Mouse (Mus musculus): ENCODE measurements around the gene Mcm2.

Mcm2 gene

DNA sequence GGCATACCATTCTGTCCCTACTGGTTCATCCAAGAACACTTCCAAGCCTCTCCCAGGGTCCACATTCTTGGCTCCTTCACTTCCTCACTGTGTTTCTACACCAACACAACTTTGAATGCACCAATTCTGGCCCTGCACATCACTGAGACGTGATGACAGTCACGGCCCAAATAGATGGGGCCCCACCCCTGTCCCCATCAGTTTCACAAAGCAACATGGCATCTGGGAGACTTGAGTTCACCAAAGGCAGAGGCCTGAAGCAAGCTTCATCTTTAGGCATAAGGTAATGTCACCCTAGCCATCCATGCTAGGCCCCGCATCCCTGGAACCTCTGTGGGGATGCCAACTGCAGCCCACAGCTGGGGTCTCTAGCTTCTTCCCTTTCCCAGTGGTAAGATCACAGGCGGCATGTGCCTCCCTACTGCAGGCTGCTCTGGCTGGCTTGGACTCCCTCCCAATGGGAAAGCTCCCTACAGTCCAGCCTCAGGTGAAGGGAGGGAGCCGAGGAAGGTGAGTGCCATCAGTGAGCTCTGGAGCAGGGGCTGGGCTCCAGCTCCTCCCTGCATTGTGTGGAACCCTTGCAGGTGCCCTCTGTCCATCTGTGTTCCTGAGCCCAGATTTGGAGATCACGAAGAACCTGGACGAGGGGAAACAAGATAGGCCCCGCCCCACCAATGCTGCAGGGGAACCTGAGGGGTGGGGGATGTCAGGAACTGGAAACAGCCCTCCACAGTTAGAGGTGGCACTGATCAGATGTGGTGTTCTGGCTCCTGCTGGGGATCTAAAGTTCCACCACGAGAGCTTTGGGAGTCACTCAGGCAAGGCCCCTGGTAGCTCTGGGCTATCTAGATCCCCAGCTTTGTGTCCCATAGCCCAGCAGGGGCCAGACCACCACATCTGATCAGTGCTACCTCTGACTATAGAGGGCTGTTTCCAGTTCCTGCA lies 54.5 kb downstream of the Mcm2 start:
- DNase-seq, result peak; percentile 91

DNA sequence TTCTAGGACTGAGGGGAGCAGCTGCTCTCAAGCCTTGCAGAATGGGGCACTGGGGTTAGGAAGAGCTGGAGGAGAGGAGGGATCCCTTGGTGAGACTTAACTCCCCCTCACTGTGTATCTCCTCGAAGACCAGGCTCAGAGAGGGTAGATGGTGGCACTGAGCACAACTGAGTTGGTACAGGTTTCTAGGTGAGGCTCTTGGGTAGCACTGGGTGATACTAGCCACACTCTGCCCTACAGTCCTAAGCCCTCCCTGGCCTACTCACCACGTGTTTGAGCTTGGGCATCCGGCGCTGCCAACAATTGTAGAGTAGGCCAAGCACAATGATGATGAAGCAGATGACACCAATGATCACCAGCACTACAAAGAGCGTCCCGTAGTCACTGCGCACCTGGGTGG lies 55.3 kb downstream of the Mcm2 start:
- peak; percentile 94 for DNase-seq

DNA sequence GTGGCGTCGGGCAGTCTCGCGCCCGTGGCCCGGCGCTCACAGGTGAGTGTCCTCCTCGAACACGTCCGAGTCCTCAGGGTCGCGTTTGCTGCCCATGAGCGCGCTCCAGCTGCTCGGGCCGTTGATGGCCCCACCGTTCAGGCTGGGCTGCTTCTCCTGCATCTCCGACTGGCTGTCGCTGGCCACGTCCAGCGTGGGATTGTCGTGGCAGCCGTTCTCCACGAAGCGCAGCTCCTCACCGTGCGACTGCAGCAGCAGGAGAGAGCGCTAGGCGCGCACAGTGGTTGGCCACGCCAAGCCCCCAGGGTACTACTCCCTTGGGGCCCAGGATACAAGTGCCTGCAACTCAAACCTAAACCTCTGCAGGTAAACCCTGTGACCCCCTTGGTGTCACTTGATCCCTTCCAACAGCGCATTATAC lies 55.8 kb downstream of the Mcm2 start:
- DNase-seq, result no peak

- DNase-seq, result peak; percentile 100
Observed at GRCm38 (mm10) chr6:88841781-88842689, 56.5 kb downstream of the Mcm2 start, which contains the start of gene Abtb1. Abtb1 (minus strand) TSS chr6:88841984.

DNA sequence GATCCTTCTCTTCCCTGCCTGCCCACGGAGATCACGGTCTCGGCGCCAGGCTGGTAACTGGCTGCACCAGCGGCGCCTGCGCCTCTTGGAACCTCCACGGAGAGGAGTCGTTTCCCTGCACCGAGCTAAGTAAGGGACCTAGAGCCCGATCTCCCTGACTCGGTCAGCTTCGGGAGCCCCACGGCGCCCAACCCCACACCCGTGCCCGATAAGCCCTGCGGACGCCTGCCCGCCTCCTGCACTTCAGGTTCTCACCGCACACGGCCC lies 57.1 kb downstream of the Mcm2 start:
- no peak for DNase-seq

- DNase-seq, result peak; percentile 94
Observed at GRCm38 (mm10) chr6:88840791-88841513, 57.6 kb downstream of the Mcm2 start.

DNA sequence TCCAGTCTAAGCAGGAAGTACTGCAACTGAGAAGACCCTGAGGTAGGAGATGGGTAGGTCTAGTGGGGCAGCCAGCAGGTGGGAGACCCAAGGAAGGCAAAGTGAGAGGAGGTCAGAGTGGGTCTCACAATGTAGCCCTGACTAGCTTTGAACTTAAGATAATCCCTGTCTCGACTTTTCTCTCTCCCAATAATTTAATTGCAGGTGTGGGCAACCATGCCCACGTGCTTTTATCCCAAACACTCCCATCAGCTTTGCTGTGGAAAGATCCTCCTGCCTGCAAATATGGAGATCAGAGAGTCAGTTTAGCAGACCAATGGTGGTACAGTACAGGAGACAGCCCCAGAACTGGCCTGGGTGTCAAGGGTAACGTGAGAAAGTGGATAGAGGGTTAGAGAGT lies 58.4 kb downstream of the Mcm2 start:
- DNase-seq, result peak; percentile 90

GRCm38 (mm10) chr6:88839135-88839970 lies 59.2 kb downstream of the Mcm2 start:
- peak; percentile 91 for DNase-seq

DNA sequence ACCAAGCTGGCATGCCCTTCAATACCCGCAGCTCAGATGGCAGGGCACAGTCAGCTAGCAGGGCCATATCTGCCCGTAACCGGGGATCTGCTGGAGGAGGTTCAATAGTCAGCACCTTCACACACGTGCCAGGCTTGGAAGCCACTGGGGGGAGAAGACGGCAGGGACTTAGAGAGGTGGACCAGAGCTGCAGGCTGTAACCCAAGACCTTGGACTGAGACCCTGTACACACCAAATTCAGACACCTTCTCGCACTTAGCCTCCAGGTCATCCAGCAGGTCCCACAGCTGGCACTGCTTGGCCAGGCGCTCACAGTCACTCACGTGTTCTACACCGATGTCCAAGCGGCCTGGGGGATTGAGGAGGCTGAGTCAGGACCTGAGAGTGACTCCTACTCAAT lies 60.0 kb downstream of the Mcm2 start:
- DNase-seq, result peak; percentile 90

- peak; percentile 90 for DNase-seq
Observed at GRCm38 (mm10) chr6:88837999-88838398, 60.6 kb downstream of the Mcm2 start.

- DNase-seq, result peak; percentile 90
Observed at GRCm38 (mm10) chr6:88836178-88836819, 62.3 kb downstream of the Mcm2 start.

- peak; percentile 89 for DNase-seq
Observed at GRCm38 (mm10) chr6:88835047-88835446, 63.5 kb downstream of the Mcm2 start.

All from heart, adult 11 months (tissue).